Mouse (Mus musculus) MEL (cell line): ENCODE data around the gene Cend1. TPM values are rescaled to one million over a fixed set of nuclear protein-coding genes. Genes with fewer than 3 reads are reported as not detected.

Experiments used
- DNase-seq: peaks from one replicate; pipeline ENCODE4 v3.0.0; 2011; ENCODE audit warnings: low read depth, low spot score
- H3K27ac ChIP-seq: 2 replicates; pipeline ENCODE4 v1.5.1; 2012; ENCODE audit warnings: low read depth, mild to moderate bottlenecking, control low read depth, low read length, moderate library complexity; ENCODE audit not compliant: control insufficient read depth
- H3K27me3 ChIP-seq, 2 experiments: fragments of 150-350 bp in 1 of 2; sonication (generic) in 1 of 2; 2 replicates each; pipeline ENCODE4 v1.6.1; 2012; ENCODE audit warnings: low read length in 2 of 2, mild to moderate bottlenecking in 2 of 2, improper control_type of control experiment in 1 of 2, moderate library complexity in 1 of 2; ENCODE audit not compliant: insufficient read depth in 2 of 2, control insufficient read depth in 1 of 2
- H3K36me3 ChIP-seq, 2 experiments: 2 replicates each; pipeline ENCODE4 v1.6.1; 2012 to 2014; ENCODE audit warnings: low read length in 2 of 2, improper control_type of control experiment in 1 of 2, inconsistent platforms in 1 of 2, mild to moderate bottlenecking in 1 of 2; ENCODE audit not compliant: insufficient read depth in 2 of 2, control insufficient read depth in 1 of 2
- H3K4me1 ChIP-seq, 2 experiments: fragments of 150-350 bp in 1 of 2; sonication (generic) in 1 of 2; 2 replicates each; pipeline ENCODE4 v1.6.1; 2012; ENCODE audit warnings: low read length in 2 of 2, improper control_type of control experiment in 1 of 2, mild to moderate bottlenecking in 1 of 2; ENCODE audit not compliant: insufficient read depth in 2 of 2, control insufficient read depth in 1 of 2
- H3K4me3 ChIP-seq, 2 experiments: fragments of 150-350 bp in 1 of 2; sonication (generic) in 1 of 2; 2 replicates each; pipeline ENCODE4 v1.5.1; 2012; ENCODE audit warnings: low read depth in 2 of 2, low read length in 2 of 2, mild to moderate bottlenecking in 2 of 2, moderate library complexity in 2 of 2, control low read depth in 1 of 2, improper control_type of control experiment in 1 of 2; ENCODE audit not compliant: control insufficient read depth in 1 of 2, insufficient read depth in 1 of 2
- H3K79me2 ChIP-seq: 2 replicates; pipeline ENCODE4 v1.6.1; 2012; ENCODE audit warnings: mild to moderate bottlenecking, low read length, moderate library complexity; ENCODE audit not compliant: control insufficient read depth, poor library complexity, insufficient read depth
- H3K9ac ChIP-seq: 2 replicates; pipeline ENCODE4 v1.6.1; 2012; ENCODE audit warnings: low read depth, mild to moderate bottlenecking, control low read depth, low read length, moderate library complexity; ENCODE audit not compliant: control insufficient read depth, poor library complexity, severe bottlenecking
- H3K9me3 ChIP-seq: fragments of 150-350 bp; sonication (generic); replicated peaks from 2 replicates; pipeline ENCODE4 v1.6.1; 2012; ENCODE audit warnings: mild to moderate bottlenecking, low read length, improper control_type of control experiment, moderate library complexity; ENCODE audit not compliant: insufficient read depth
- BHLHE40 ChIP-seq: IDR thresholded peaks from 2 replicates; pipeline ENCODE4 v1.6.1; 2012; ENCODE audit warnings: low read depth, mild to moderate bottlenecking, inconsistent platforms, low read length, improper control_type of control experiment, borderline replicate concordance
- CTCF ChIP-seq, 3 experiments: IDR thresholded peaks in 2 of 3; conservative IDR thresholded peaks in 1 of 3; 2 replicates each; pipeline ENCODE4 v1.5.1; 2011 to 2012; ENCODE audit warnings: low read length in 3 of 3, low read depth in 2 of 3, mild to moderate bottlenecking in 2 of 3, improper control_type of control experiment in 1 of 3, inconsistent platforms in 1 of 3, mixed read lengths in 1 of 3, moderate library complexity in 1 of 3; ENCODE audit not compliant: control insufficient read depth in 1 of 3, insufficient read depth in 1 of 3, poor library complexity in 1 of 3, severe bottlenecking in 1 of 3
- E2F4 ChIP-seq: IDR thresholded peaks from 2 replicates; pipeline ENCODE4 v1.6.1; 2011; ENCODE audit warnings: low read depth, low read length, improper control_type of control experiment, borderline replicate concordance
- ELF1 ChIP-seq: IDR thresholded peaks from 2 replicates; pipeline ENCODE4 v1.6.1; 2014; ENCODE audit warnings: low read depth, mild to moderate bottlenecking, inconsistent platforms, low read length, improper control_type of control experiment, moderate library complexity
- EP300 ChIP-seq, 2 experiments: IDR thresholded peaks; 2 replicates each; pipeline ENCODE4 v1.6.1; 2011; ENCODE audit warnings: improper control_type of control experiment in 2 of 2, low read length in 2 of 2, low read depth in 1 of 2, mild to moderate bottlenecking in 1 of 2
- GABPA ChIP-seq: IDR thresholded peaks from 2 replicates; pipeline ENCODE4 v1.6.1; 2012; ENCODE audit warnings: low read depth, mild to moderate bottlenecking, inconsistent platforms, low read length, improper control_type of control experiment, moderate library complexity
- GATA1 ChIP-seq: IDR thresholded peaks from 2 replicates; pipeline ENCODE4 v1.6.1; 2011; ENCODE audit warnings: low read depth, low read length, improper control_type of control experiment
- HCFC1 ChIP-seq: IDR thresholded peaks from 2 replicates; pipeline ENCODE4 v1.6.1; 2012; ENCODE audit warnings: low read depth, mild to moderate bottlenecking, inconsistent platforms, low read length, improper control_type of control experiment, moderate library complexity
- KAT2A ChIP-seq: conservative IDR thresholded peaks from 2 replicates; pipeline ENCODE4 v1.6.1; 2012; ENCODE audit warnings: low read depth, low read length, improper control_type of control experiment, inconsistent platforms
- MAX ChIP-seq: IDR thresholded peaks from 2 replicates; pipeline ENCODE4 v1.6.1; 2011; ENCODE audit warnings: low read length, improper control_type of control experiment
- MAZ ChIP-seq: IDR thresholded peaks from 2 replicates; pipeline ENCODE4 v1.6.1; 2012; ENCODE audit warnings: low read depth, mild to moderate bottlenecking, inconsistent platforms, low read length, improper control_type of control experiment
- MXI1 ChIP-seq: IDR thresholded peaks from 2 replicates; pipeline ENCODE4 v1.6.1; 2011; ENCODE audit warnings: mild to moderate bottlenecking, low read depth, low read length, improper control_type of control experiment
- MYB ChIP-seq: IDR thresholded peaks from 2 replicates; pipeline ENCODE4 v1.6.1; 2011; ENCODE audit warnings: mild to moderate bottlenecking, low read depth, low read length, improper control_type of control experiment
- MYC ChIP-seq: IDR thresholded peaks from 2 replicates; pipeline ENCODE4 v1.6.1; 2011; ENCODE audit warnings: low read depth, mild to moderate bottlenecking, low read length, improper control_type of control experiment, moderate library complexity
- NELFE ChIP-seq: IDR thresholded peaks from 2 replicates; pipeline ENCODE4 v1.6.1; 2011; ENCODE audit warnings: low read depth, low read length, improper control_type of control experiment
- NRF1 ChIP-seq: IDR thresholded peaks from 2 replicates; pipeline ENCODE4 v1.6.1; 2014; ENCODE audit warnings: low read depth, mild to moderate bottlenecking, inconsistent platforms, low read length, improper control_type of control experiment, moderate library complexity; ENCODE audit not compliant: poor library complexity, insufficient read depth, severe bottlenecking
- POLR2A ChIP-seq, 2 experiments: IDR thresholded peaks; 2 replicates each; pipeline ENCODE4 v1.6.1; 2011 to 2012; ENCODE audit warnings: low read length in 2 of 2, mild to moderate bottlenecking in 2 of 2, control low read depth in 1 of 2, improper control_type of control experiment in 1 of 2, low read depth in 1 of 2, moderate library complexity in 1 of 2; ENCODE audit not compliant: control insufficient read depth in 1 of 2, insufficient read depth in 1 of 2, poor library complexity in 1 of 2
- POLR2AphosphoS2 ChIP-seq: IDR thresholded peaks from 2 replicates; pipeline ENCODE4 v1.6.1; 2011; ENCODE audit warnings: low read length, improper control_type of control experiment
- RAD21 ChIP-seq: IDR thresholded peaks from 2 replicates; pipeline ENCODE4 v1.6.1; 2011; ENCODE audit warnings: mild to moderate bottlenecking, low read depth, low read length, improper control_type of control experiment
- RCOR1 ChIP-seq: IDR thresholded peaks from 2 replicates; pipeline ENCODE4 v1.6.1; 2012; ENCODE audit warnings: low read depth, mild to moderate bottlenecking, inconsistent platforms, low read length, improper control_type of control experiment
- SIN3A ChIP-seq: IDR thresholded peaks from 2 replicates; pipeline ENCODE4 v1.6.1; 2012; ENCODE audit warnings: low read length, improper control_type of control experiment, inconsistent platforms
- TAL1 ChIP-seq: IDR thresholded peaks from 2 replicates; pipeline ENCODE4 v1.6.1; 2012; ENCODE audit warnings: mild to moderate bottlenecking, inconsistent platforms, low read length, moderate library complexity, mixed read lengths
- TCF12 ChIP-seq: IDR thresholded peaks from 2 replicates; pipeline ENCODE4 v1.6.1; 2014; ENCODE audit warnings: low read depth, mild to moderate bottlenecking, inconsistent platforms, low read length, improper control_type of control experiment, moderate library complexity
- UBTF ChIP-seq: IDR thresholded peaks from 2 replicates; pipeline ENCODE4 v1.6.1; 2012; ENCODE audit warnings: low read depth, mild to moderate bottlenecking, inconsistent platforms, low read length, improper control_type of control experiment, moderate library complexity, borderline replicate concordance; ENCODE audit not compliant: insufficient read depth
- ZKSCAN1 ChIP-seq: IDR thresholded peaks from 2 replicates; pipeline ENCODE4 v1.6.1; 2012; ENCODE audit warnings: low read depth, mild to moderate bottlenecking, inconsistent platforms, low read length, improper control_type of control experiment, moderate library complexity
- ZMIZ1 ChIP-seq: IDR thresholded peaks from 2 replicates; pipeline ENCODE4 v1.6.1; 2012; ENCODE audit warnings: low read depth, mild to moderate bottlenecking, inconsistent platforms, low read length, improper control_type of control experiment, moderate library complexity
- polyA plus RNA-seq, 2 experiments: library from polyadenylated mRNA; stranded (reverse) in 1 of 2; unstranded in 1 of 2; fragments of >175 nt in 1 of 2; fragments of >200 nt in 1 of 2; gene quantifications; 2 replicates each; pipeline versions ENCODE4 v1.2.1 to v1.2.4; 2012; ENCODE audit warnings: low replicate concordance in 2 of 2, low read depth in 1 of 2; ENCODE audit not compliant: insufficient read length in 2 of 2, insufficient read depth in 1 of 2, missing spikeins in 1 of 2
- total RNA-seq: library from RNA; depleted of rRNA; stranded (reverse); fragments of 300-350 nt; gene quantifications from 2 replicates; pipeline ENCODE4 v1.2.3, GENCODE M21; 2012

Cend1 gene
- total and polyA plus RNA-seq, 3 experiments: not detected

- Histone ChIP-seq H3K36me3 (peaks cover 0 to 13% of the 10 kb centered on the region in 2 experiments; a peak in 2 of 4 replicates), H3K27ac (peak within 1 kb of the TSS; percentile 59), H3K4me1 (peaks cover 6 to 21% of the 10 kb centered on the region in 2 experiments), H3K27me3 (no peaks in the 10 kb centered on the region), H3K9ac (peak within 1 kb of the TSS; percentile 85), H3K79me2 (peaks cover 4% of the 10 kb centered on the region; the same call in 1 of the 2 replicates), H3K4me3 (peak within 1 kb of the TSS; percentile 97 to 100), H3K9me3 (no peaks in the 10 kb centered on the region)
- peak; percentile 39 for TF ChIP-seq TCF12
- 0 out of 2 replicates have a peak, but pooled peaks have one; percentile 4 for TF ChIP-seq KAT2A
- no peak for TF ChIP-seq EP300 (IDR thresholded peaks at IDR 0.05; ENCODE audit: low read depth in 1 of 2, low read length in 2 of 2)
- TF ChIP-seq CTCF (IDR thresholded peaks at IDR 0.05 in 2 of 3, conservative IDR thresholded peaks at IDR 0.05 in 1 of 3; ENCODE audit: control insufficient read depth in 1 of 3, insufficient read depth in 1 of 3, low read depth in 2 of 3, low read length in 3 of 3, poor library complexity in 1 of 3, severe bottlenecking in 1 of 3): no peak
- TF ChIP-seq NELFE: peak; percentile 82
- peak; percentile 93 for TF ChIP-seq ELF1
- peak; percentile 72; the same call in 1 of the 2 replicates for TF ChIP-seq MXI1
- no peak for TF ChIP-seq TAL1
- TF ChIP-seq ZKSCAN1: no peak
- peak; percentile 79; the same call in 1 of the 2 replicates for TF ChIP-seq MAZ
- TF ChIP-seq MYC: no peak
- TF ChIP-seq NRF1: peak; percentile 89
- no peak for TF ChIP-seq E2F4
- TF ChIP-seq GABPA: no peak
- TF ChIP-seq POLR2AphosphoS2: peak; percentile 71; the same call in 1 of the 2 replicates
- no peak for TF ChIP-seq GATA1
- no peak for TF ChIP-seq MAX
- no peak for TF ChIP-seq RAD21
- peak; percentile 30; the same call in 1 of the 2 replicates for TF ChIP-seq ZMIZ1
- TF ChIP-seq UBTF: no peak
- TF ChIP-seq SIN3A: peak; percentile 68
- TF ChIP-seq HCFC1: peak; percentile 74
- TF ChIP-seq BHLHE40: no peak
- TF ChIP-seq RCOR1: no peak
- no peak for TF ChIP-seq MYB
- TF ChIP-seq POLR2A (IDR thresholded peaks at IDR 0.05; ENCODE audit: control insufficient read depth in 1 of 2, insufficient read depth in 1 of 2, low read depth in 1 of 2, low read length in 2 of 2, poor library complexity in 1 of 2): peak; percentile 86 to 89
- peak; percentile 99 for DNase-seq
These were observed 15.3 kb downstream of the Cend1 start, which contains the start of gene Gatd1 for GRCm38 (mm10) chr7:141413809-141414584. Gatd1 (minus strand) TSS chr7:141414136.
